Mouse (Mus musculus): ENCODE measurements around the gene Wdr45b. TPM values are rescaled to one million over a fixed set of nuclear protein-coding genes. Genes with fewer than 3 reads are reported as not detected.
A peak's percentile ranks its signal among the peaks of the same experiment; 100 is the strongest.

Gene Wdr45b
- polyA plus RNA-seq, 1 experiment from 2014 or later = 90.0 TPM

DNA sequence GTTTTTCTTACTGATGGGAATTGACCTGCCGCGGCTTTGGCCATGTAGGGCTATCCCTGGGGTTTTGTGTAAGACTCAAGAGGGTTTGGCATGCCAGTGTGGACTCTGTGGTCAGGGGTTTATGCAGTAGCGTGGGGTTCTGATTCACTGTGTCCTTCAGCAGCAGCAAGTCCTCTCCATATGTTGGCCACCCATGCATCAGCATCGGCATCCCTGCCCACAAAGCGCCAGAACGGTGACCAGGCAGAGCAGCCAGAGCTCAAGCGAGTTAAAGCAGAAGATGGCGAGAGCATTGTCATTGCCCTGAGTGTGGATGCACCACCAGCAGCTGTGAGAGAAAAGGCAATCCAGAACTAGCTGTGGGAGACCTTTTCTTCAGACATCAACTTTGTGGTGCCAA is 47.6 kb downstream of the Wdr45b start:
- Histone ChIP-seq H3K4me1 (no peaks in the 10 kb centered on the region), H3K9me3 (peaks cover 2% of the 10 kb centered on the region), H3K4me3 (no peak overlapping the region), H3K27me3 (ENCODE audit: insufficient read depth, poor library complexity, severe bottlenecking) (no peaks in the 10 kb centered on the region), H3K27ac (no peak overlapping the region), H3K36me3 (peaks cover 88% of the 10 kb centered on the region)
- no peak for DNase-seq (ENCODE audit: low spot score)
- WGBS = 92% methylated on average over 8 of the region's 8 CpGs

DNA sequence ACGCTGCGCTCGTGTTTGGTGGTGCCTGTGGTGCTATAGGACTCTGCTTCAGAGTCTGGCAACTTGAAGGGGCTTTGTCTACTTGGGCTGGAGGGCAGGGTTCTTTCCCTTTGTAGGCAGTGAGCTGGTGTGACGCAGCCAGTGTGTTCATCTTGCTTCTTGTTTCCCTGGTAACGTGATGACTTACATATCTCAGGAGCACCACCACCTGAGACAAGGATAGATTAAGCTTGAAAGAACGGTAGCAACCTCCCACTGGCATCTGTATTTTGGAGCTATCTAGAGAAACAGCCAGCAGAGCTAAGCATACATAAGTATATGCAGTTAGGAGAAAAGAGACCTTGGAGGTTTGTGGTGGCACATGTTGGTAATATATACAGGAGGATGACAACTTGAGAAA is 48.9 kb downstream of the Wdr45b start:
- WGBS = 91% methylated on average over 6 of the region's 6 CpGs
- Histone ChIP-seq H3K4me1 (no peaks in the 10 kb centered on the region), H3K36me3 (peaks cover 96% of the 10 kb centered on the region), H3K27ac (no peak overlapping the region), H3K4me3 (no peak overlapping the region), H3K27me3 (ENCODE audit: insufficient read depth, poor library complexity, severe bottlenecking) (no peaks in the 10 kb centered on the region), H3K9me3 (peaks cover 2% of the 10 kb centered on the region; the same call in 1 of the 2 replicates)
- DNase-seq (ENCODE audit: low spot score) = no peak

DNA sequence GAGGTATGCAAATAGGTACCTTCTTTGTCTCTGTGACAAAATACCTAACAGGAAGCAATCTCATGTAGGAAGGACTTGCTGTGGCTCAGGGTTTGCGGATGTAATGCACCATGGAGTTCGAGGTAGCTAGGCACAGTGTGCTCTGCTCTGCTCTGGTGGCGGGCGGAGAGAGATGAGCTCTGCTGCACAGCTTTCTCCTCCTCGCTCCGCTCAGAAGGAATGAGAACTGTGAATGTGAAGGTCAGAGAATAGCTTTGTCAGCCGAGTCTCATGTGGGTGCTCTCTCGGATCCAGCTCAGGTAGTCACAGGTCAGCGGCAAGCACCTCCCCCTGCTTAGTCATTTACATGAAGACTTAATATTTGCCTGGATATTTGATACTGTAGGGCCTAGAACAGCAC is 54.0 kb downstream of the Wdr45b start:
- H3K4me1 ChIP-seq = no peaks in the 10 kb centered on the region
- H3K4me3 ChIP-seq = no peak overlapping the region
- no peaks in the 10 kb centered on the region for H3K27me3 ChIP-seq (ENCODE audit: insufficient read depth, poor library complexity, severe bottlenecking)
- H3K9me3 ChIP-seq = no peaks in the 10 kb centered on the region
- no peak for DNase-seq (ENCODE audit: low spot score)
- peaks cover 96% of the 10 kb centered on the region for H3K36me3 ChIP-seq
- no peak overlapping the region for H3K27ac ChIP-seq
- 86% methylated on average over 9 of the region's 9 CpGs for WGBS

DNA sequence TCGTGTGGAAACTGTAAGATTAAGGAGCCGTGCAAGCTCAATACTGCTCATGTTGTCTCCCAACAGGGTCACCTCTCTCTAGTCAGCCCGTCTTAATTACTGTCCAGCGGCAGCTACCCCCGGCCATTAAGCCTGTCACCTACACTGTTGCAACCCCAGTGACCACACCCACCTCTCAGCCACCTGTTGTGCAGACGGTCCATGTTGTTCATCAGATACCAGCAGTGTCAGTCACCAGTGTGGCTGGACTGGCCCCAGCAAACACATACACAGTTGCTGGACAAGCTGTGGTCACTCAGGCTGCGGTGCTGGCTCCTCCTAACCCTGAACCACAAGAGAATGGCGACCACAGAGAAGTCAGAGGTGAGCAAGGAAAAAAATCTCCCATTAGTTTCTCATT is 55.8 kb downstream of the Wdr45b start:
- peaks cover 94% of the 10 kb centered on the region for H3K36me3 ChIP-seq
- no peak for DNase-seq (ENCODE audit: low spot score)
- no peaks in the 10 kb centered on the region for H3K9me3 ChIP-seq
- H3K4me1 ChIP-seq = no peaks in the 10 kb centered on the region
- H3K27me3 ChIP-seq (ENCODE audit: insufficient read depth, poor library complexity, severe bottlenecking) = no peaks in the 10 kb centered on the region
- no peak overlapping the region for H3K27ac ChIP-seq
- 85% methylated on average over 8 of the region's 8 CpGs for WGBS
- H3K4me3 ChIP-seq = no peak overlapping the region

DNA sequence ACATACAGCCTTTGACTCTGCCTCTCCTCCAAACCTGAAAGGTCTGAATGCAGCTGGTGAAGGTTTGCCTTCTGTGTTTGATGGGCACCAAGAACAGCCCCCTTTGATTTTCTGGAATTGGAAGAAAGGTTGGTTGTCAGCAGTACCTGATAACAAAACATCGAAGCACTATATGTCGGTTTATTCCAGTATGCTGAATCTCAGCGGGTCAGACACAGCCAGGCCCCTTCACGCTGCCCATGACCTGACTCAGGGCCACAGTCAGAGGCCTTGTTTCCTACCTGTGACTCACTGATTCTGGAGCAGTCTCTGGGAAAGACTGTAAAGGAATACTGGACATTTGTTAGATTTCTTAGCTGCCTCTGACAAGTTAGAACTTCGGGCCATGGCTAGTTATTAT is 59.5 kb downstream of the Wdr45b start:
- 97% methylated on average over 5 of the region's 5 CpGs for WGBS
- Histone ChIP-seq H3K27ac (no peak overlapping the region), H3K4me1 (no peaks in the 10 kb centered on the region), H3K27me3 (ENCODE audit: insufficient read depth, poor library complexity, severe bottlenecking) (no peaks in the 10 kb centered on the region), H3K36me3 (peaks cover 92% of the 10 kb centered on the region), H3K4me3 (no peak overlapping the region), H3K9me3 (no peaks in the 10 kb centered on the region)
- DNase-seq (ENCODE audit: low spot score) = no peak

DNA sequence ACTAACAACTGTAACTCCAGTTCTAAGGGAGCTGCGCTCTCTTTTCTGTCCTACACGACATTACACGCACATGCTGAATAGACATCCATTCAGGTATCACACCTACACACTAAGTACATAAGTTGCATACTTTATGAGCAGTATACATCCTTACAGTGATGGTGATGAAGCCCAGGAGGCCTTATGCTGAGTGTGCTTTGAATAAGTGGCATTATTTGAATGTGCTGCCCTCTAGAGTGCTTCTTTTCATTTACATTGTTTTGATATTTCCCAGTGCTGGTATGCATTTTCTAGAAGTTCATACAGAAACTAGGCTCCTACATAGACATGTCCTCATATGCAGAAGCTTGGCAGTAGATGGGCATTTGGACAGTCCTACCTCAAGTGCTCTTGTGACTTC is 64.4 kb downstream of the Wdr45b start:
- H3K9me3 ChIP-seq = no peaks in the 10 kb centered on the region
- 94% methylated on average over 3 of the region's 3 CpGs for WGBS
- H3K27me3 ChIP-seq (ENCODE audit: insufficient read depth, poor library complexity, severe bottlenecking) = no peaks in the 10 kb centered on the region
- no peak for DNase-seq (ENCODE audit: low spot score)
- H3K36me3 ChIP-seq = peaks cover 95% of the 10 kb centered on the region
- no peak overlapping the region for H3K4me3 ChIP-seq
- no peak overlapping the region for H3K27ac ChIP-seq
- H3K4me1 ChIP-seq = 0 out of 2 replicates have a peak, but pooled peaks cover 3% of the 10 kb centered on the region

DNA sequence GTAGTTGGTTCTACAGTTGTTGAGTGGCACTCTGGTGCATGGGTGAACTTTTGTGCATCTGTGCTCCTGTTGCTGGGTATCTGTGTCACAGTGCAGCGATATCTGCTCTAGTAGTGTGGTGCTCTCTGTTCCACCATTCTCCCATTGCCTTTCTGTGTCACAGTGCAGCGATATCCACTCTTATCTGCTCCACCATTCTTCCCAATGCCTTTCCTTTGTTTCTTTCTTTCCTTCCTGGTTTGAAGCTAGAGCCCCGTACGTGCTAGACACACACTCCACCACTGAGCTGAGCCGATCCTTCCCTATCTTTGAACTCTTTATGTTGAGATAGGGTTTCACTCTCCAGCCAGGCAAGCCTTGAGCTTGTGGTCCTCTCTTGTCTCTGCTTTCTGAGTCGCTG is 71.3 kb downstream of the Wdr45b start:
- 23% methylated on average over 6 of the region's 6 CpGs for WGBS
- H3K27me3 ChIP-seq (ENCODE audit: insufficient read depth, poor library complexity, severe bottlenecking) = no peaks in the 10 kb centered on the region
- H3K27ac ChIP-seq = peak overlapping the region; percentile 65; the same call in 1 of the 2 replicates
- no peak for DNase-seq (ENCODE audit: low spot score)
- peaks cover 43% of the 10 kb centered on the region for H3K4me1 ChIP-seq
- no peak overlapping the region; the same call in 1 of the 2 replicates for H3K4me3 ChIP-seq
- H3K36me3 ChIP-seq = peaks cover 35% of the 10 kb centered on the region
- no peaks in the 10 kb centered on the region for H3K9me3 ChIP-seq

DNA sequence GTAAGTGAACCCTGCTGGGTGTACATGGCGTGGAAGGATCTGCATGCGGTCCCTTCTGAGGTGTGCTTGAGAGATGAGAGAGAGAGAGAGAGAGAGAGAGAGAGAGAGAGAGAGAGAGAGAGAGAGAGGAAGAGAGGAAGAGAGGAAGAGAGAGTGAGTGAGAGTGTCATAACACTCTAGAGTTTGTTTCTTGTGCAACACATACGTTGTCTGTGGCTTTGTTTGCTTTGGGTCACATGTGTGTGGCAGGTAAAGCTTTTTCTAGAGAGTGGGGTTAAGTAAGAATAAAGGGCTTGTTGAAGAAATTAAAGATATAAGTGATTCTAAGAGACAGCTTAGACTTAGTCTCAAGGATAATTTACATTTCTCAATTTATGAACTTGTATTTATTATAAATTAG is 76.2 kb downstream of the Wdr45b start:
- H3K36me3 ChIP-seq = peaks cover 20% of the 10 kb centered on the region
- 85% methylated on average over 3 of the region's 3 CpGs for WGBS
- peaks cover 45% of the 10 kb centered on the region for H3K4me1 ChIP-seq
- H3K4me3 ChIP-seq = no peak overlapping the region
- no peak overlapping the region for H3K27ac ChIP-seq
- no peak for DNase-seq (ENCODE audit: low spot score)
- no peaks in the 10 kb centered on the region for H3K27me3 ChIP-seq (ENCODE audit: insufficient read depth, poor library complexity, severe bottlenecking)
- no peaks in the 10 kb centered on the region for H3K9me3 ChIP-seq

DNA sequence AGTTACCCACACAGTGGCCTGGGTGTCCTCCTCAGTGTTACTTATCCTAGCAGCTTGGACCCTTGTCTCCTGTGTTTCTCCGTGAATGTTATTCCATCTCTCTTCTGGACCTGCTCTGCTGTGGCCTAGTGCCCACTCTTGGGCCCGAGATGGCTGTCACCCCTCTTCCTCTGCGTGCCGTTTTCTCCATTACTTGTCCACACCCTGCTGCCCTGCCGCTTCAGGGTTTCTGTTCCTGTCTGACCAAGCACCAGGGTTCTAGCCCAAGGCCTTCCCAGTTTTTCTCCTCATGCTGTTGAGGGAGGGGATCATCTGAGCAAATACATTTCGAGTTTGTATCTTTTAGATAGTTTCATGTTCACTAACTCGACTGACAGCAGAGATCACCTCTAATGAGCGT is 76.7 kb downstream of the Wdr45b start:
- peaks cover 40% of the 10 kb centered on the region for H3K4me1 ChIP-seq
- H3K9me3 ChIP-seq = no peaks in the 10 kb centered on the region
- WGBS = 87% methylated on average over 8 of the region's 8 CpGs
- no peak overlapping the region for H3K27ac ChIP-seq
- H3K27me3 ChIP-seq (ENCODE audit: insufficient read depth, poor library complexity, severe bottlenecking) = no peaks in the 10 kb centered on the region
- H3K36me3 ChIP-seq = peaks cover 25% of the 10 kb centered on the region
- no peak overlapping the region for H3K4me3 ChIP-seq
- DNase-seq (ENCODE audit: low spot score) = no peak

Small RNAs within 50 kb of the gene (microRNA-seq; reads per million reads assigned to microRNA genes)
- gene Mir7236 = 1.0 reads per million

Other genes with a start within 250 kb of the Wdr45b start
- not detected in 2 replicates for gene Tex19.2, start 235.8 kb downstream of the Wdr45b start, polyA plus RNA-seq (2016; fragmentation: Nextera tagmentation; extraction: Ambion mirVana)
- gene Tex19.1, start 208.3 kb downstream of the Wdr45b start, polyA plus RNA-seq (2016; fragmentation: Nextera tagmentation; extraction: Ambion mirVana) = 0.10 and 0.14 TPM in 2 replicates
- 0.08 TPM in 1 of 2 replicates, not detected in the other for gene Uts2r, start 194.2 kb downstream of the Wdr45b start, polyA plus RNA-seq (2016; fragmentation: Nextera tagmentation; extraction: Ambion mirVana)
- 5.3 and 7.6 TPM in 2 replicates for gene Hexdc, start 150.0 kb downstream of the Wdr45b start, polyA plus RNA-seq (2016; fragmentation: Nextera tagmentation; extraction: Ambion mirVana)
- gene Ogfod3, start 149.7 kb downstream of the Wdr45b start, polyA plus RNA-seq (2016; fragmentation: Nextera tagmentation; extraction: Ambion mirVana) = 29.1 and 29.8 TPM in 2 replicates
- gene Cybc1, start 125.1 kb downstream of the Wdr45b start, polyA plus RNA-seq (2016; fragmentation: Nextera tagmentation; extraction: Ambion mirVana) = 22.9 and 28.0 TPM in 2 replicates
- 48.6 and 60.0 TPM in 2 replicates for gene Narf, start 117.2 kb downstream of the Wdr45b start, polyA plus RNA-seq (2016; fragmentation: Nextera tagmentation; extraction: Ambion mirVana)
- gene Foxk2, start 94.5 kb downstream of the Wdr45b start, polyA plus RNA-seq (2016; fragmentation: Nextera tagmentation; extraction: Ambion mirVana) = 6.5 and 9.3 TPM in 2 replicates
- 1.8 and 3.7 TPM in 2 replicates for gene Rab40b, start 33.8 kb upstream of the Wdr45b start, polyA plus RNA-seq (2016; fragmentation: Nextera tagmentation; extraction: Ambion mirVana)
- 3.0 and 3.6 TPM in 2 replicates for gene Fn3krp, start 67.0 kb upstream of the Wdr45b start, polyA plus RNA-seq (2016; fragmentation: Nextera tagmentation; extraction: Ambion mirVana)
- 1.4 and 3.7 TPM in 2 replicates for gene Fn3k, start 80.5 kb upstream of the Wdr45b start, polyA plus RNA-seq (2016; fragmentation: Nextera tagmentation; extraction: Ambion mirVana)
- 35.3 and 36.7 TPM in 2 replicates for gene Tbcd, start 97.5 kb upstream of the Wdr45b start, polyA plus RNA-seq (2016; fragmentation: Nextera tagmentation; extraction: Ambion mirVana)
- 0.28 and 0.31 TPM in 2 replicates for gene Zfp750, start 164.9 kb upstream of the Wdr45b start, polyA plus RNA-seq (2016; fragmentation: Nextera tagmentation; extraction: Ambion mirVana)

All from heart, embryonic 10.5 days (tissue).